Mouse (Mus musculus) adipocyte (in vitro differentiated cells): ENCODE data around the gene Stk32c.

Experiments used
- DNase-seq: peaks from one replicate; pipeline ENCODE4 v3.0.0-alpha.2; 2016; ENCODE audit warnings: low spot score

Stk32c gene

DNA sequence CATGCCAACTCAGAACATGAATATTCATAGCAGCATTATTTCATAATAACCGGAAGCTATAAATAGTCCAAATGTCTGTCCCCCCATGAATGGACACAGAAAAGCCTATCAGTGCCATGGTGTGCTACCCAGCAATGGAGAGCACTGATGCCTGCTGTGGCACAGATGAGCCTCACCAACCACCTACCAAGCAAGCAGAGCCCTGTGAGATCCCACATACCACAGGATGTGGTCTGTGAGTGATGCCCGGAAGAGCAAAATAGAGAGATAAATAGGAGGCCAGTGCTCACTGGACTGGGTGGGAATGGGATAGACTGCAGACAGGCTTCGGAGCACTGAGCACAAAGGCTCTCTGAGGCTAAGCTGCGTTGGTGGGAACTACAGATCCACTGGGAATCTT is 16.1 kb downstream of the Stk32c start:
- DNase-seq, result no peak

DNA sequence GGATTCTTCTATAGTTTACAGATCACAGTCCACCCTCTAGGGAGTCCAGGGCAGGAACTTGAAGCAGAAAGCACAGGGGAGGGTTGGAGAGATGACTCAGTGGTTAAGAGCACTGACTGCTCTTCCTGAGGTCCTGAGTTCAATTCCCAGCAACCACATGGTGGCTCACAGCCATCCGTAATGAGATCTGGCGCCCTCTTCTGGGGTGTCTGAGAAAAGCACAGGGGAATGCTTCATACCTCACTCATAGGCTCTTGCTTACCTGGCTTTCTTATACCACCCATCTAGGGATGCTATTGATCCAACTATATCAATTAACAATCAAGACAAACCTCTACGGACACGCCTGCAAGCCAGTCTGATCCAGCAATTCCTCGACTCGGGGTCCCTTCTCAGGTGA is 21.5 kb downstream of the Stk32c start:
- no peak for DNase-seq

DNA sequence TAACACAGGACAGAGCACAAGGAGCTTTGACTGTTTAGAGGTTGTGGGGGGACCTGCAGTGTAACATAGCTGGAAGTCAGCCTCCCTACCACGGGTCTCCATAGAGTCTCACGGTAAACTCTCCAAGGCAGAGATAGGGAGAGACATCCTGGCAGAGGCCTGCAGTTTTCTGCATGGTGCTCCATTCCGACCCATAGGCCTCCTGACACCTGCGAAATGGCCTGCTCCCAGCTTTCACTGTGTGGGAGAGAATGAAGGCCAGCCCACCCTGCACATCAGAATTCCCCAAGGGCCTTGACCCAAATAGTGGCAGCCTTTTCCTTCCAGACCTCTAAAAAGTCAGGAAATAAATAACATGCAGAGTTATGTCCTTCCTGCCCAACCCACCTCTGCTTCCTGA is 22.5 kb downstream of the Stk32c start:
- DNase-seq, result no peak

DNA sequence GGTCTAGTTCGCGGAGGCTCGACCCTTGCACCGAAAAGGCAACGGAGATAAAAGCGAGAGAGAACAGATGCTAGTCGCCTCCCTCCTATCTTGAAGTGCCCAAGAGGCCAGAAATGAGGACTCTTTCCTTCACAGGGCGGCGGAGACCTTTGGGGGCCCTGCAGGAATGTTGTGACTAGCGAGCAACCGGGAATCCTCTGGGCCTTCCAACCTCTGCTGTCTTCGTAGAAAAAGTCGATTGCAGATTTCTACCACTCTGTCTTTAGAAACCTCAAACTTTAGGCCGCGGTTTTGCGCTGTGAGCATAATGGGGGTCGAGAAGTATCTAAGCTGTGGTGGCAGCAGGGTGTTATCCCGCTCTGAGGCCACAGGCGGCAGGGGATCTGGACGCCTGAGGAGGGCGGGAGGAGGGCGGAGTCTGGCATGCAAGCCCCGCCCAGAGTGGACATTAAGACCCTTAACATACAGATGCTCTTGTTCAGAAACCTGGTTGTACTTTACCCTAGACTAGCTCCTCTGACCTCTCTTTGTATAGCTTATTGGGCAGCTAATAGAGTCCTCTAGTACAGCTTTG is 24.4 kb downstream of the Stk32c start:
- DNase-seq, result no peak

DNA sequence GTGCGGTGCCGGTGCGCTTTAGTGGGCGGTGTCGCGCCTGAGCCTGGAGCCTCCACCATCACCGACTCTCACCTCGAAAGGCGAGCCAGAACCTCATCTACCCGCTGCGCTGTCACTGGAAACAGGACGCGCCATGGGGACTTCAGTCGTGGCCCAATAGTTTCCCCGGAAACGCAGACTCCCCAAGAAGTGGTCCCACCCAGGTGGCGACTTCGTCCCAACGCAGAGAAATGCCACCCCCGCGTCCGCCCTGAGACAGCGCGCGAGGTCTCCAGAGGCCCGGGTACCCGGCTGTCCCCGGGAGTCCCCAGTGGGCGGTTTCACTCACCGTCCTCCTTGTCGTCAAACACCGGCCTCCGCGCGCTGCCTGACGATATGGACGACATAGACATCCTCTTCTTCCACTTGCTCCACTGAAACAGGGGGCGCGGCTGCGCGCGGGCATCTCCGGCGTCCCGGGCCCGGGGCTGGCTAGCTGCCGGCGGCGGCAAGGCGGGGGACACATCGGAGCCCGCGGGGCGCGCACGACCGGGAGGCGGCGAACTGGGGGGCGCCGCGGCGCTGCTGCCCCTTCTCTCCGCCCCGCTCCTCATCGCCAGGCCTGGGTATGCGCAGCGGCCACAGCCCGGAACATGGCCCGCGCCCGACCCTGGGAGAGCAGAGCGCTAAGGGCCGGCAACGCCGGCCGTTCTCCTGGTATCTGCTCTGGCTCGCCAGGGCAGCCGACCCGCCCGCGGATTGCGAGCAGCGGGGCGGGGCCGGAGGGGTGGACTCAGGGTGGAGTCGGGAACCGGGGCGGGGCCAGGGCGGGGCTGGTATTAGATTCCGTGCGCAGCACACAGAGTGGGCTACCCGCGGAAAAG is 25.1 kb downstream of the Stk32c start:
- no peak for DNase-seq

DNA sequence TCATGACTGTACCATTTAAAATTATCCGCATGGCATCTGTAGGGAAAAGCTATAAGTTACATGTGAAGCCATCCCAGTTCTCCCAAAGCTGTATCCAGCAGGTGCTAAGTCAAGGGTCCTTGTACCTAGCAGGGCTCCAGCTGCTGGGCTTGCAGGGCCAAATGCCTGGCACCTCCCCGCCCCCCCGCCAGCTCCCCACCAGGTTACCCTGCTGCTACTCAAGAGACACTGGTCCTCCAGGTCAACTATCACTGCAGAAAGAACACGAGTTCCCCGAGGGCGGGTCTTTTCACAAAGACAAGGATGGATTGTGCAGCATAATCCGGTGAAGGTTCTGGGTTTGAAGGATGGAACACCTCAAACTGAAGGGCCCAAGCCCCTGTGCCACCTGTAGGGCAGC is 25.8 kb downstream of the Stk32c start:
- no peak for DNase-seq

DNA sequence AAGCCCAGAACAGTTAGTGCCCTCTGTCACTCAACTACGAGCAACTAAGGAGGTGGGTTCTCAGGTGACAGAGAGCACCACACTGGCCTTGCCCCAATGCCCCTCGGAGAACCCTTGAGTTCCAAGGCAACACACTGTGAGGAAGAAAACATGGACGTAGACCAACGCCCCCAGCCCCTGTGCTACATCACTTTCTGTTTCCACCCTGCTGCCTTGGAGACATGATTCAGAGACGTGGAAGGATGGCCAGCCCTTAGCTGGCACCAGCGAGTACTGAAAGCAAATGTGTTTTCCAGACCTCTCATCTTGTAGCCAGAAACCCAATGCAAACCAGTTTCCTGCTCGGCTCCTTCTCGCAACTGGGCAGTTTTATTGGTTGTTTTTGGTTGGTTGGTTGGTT is 26.7 kb downstream of the Stk32c start:
- no peak for DNase-seq

DNA sequence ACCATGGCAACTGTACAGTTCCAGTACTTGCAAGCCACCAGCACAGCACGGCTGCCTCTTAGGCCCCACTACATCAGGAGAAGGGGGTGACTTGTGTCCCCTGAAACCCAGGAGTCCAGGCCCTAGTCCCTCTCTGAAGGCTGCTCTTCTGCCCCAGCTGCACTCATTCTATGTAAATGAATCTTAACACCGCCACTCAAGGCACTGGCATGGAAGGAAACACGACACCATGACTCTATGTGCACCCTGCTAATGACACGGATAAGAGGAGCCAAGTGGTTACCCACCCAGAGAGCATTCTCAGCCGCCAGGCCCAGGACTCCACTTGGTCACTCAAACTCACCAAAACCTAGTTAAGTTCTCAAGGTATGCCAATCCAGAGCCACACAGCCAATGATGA is 27.1 kb downstream of the Stk32c start:
- no peak for DNase-seq

DNA sequence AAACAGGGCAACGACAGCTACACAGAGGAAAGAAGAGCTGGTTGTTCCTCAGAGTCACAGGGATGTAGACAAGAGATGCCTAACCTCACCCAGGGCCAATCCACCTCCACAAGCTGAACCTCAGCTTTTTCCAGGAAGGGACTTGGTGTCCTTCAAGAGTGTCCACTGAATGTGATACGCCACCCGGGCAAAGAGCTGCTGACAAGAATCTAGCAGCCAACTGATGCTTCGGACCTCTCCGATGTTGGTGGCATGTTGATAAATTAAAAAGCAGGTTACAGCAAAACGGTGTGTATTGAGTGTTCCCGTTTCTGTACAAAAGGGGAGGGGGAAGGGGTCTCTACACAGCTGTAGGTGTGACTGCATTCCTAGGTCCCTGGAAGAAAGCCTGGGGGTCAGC is 28.3 kb downstream of the Stk32c start:
- no peak for DNase-seq

DNA sequence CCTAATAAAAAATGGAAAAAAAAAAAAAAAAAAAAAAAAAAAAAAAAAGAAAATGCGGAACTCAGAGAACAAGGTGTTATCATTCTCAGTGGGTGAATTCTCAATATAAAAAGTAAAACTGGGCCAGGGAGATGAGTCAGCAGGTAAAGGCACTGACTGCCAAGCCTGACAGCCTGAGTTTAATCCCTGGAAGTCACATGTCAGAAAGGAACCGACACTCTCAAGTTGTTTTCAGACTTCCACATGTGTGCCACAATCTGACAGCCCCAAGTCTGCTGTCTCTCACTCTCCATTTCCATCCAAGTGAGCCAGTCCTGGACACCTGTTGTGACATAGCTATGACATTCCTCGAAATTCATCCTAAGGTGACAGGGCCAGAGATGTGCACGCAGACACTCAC is 28.7 kb downstream of the Stk32c start:
- DNase-seq, result no peak

DNA sequence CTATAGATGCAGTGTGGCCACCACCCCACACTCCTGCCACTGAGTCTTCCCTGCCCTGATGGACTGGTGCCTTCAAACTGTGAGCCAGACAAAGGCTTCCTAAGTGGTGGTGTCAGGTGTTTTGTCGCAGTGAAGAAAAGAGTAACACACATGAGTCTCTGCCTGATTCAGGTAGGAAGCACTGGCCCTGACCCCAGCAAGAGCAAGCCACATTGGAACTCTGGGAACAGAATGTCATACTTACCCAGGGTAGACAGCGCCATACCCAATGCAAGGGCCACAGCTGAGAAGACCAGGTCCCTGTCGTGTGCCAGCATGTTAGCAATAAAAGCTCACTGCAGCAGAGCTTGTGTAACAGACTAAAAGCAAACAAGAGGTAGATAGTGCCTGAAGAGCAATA is 33.0 kb downstream of the Stk32c start:
- no peak for DNase-seq

DNA sequence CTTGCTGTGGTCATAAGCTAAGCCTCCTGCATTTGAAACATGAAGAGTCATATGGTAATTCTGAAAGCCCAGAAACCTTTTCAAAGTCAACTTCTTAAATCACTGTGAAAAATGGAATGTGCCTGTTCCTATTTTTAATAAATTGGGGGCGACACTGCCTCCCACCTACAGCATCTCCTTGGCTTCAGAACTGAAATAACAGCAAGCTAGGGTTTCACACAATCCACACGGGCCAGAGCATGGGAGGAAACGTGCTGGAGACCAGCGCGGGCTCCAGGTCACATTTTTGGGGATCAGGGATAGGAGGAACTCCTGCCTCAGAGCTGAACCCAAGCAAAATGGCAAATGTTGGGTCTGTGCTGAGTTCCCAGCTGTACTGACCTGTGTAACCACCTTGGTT is 33.8 kb downstream of the Stk32c start:
- no peak for DNase-seq

DNA sequence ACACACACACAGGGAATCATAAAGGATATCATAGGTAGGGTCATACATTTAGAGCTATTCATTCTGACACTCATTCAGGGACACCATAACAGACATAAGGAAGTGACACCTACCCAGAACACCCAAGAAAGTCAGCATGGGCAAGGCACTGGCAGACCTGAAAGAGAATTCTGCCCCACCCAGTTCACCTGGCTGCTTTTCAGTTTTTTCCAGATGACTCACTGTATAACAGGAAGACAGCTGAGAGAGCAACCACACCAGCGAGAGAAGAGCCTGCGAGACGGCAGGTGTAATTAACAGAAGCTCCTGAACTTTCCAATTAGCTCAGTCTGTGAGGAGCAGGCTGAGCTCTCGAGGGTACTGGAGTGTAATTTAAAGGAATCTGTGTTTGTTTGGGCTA is 44.0 kb downstream of the Stk32c start:
- DNase-seq, result no peak

DNA sequence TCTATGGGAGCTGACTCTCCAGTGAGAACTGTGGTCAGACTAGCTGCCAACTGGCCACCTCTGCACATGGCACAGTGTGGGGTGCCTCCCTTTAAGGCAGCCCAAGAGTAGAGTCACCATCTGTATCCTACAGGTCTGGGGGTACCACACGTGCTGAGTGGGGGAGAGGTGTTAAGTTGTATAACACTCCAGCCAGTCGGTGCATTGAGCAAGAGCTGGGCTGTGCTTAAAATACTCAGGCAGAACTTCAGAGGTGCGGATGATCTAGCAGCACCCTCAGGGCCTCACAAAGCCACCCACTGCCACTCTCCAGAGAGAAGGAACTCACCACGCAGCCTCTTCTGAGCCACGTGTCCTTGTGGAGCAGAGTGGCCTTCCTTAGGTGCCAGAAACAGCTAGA is 48.7 kb downstream of the Stk32c start:
- DNase-seq, result no peak

DNA sequence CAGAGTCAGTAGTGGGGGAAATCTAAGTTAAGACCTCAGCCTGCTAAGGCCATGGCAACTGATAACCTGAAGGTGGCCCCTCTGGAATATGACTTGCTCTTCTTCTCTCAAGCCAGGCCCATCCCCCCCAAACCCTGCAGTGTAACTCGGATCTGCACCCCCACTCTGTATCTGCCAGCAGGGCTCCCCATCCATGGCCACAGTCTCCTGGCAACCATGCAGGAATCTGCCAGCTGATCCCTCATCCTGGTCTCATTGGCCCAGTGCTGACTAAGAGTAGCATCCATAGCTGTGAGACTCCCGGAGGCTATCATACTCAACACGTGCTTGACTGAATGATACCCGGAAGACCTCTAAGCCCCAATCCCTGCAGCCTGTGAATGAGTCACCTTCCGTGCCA is 54.2 kb downstream of the Stk32c start:
- DNase-seq, result no peak

DNA sequence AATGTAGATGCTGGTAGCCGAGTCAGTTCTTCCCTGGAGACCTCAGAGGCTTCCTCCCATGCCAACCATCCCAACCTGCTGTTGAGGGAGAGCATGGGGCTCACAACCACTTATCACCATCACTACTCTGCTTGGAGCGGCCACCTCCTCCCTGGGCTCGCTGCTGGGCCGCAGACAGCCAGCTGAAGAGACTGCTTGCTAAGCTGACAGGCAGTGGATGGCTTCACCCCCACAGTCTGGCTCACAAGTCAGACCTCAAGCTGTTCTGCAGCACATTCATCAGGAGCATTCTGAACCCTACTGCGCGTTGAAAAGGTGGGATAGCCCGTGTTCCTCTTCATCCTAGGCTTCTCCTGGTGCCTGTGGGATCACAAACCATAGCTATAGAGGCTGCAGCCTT is 54.6 kb downstream of the Stk32c start:
- DNase-seq, result no peak

DNA sequence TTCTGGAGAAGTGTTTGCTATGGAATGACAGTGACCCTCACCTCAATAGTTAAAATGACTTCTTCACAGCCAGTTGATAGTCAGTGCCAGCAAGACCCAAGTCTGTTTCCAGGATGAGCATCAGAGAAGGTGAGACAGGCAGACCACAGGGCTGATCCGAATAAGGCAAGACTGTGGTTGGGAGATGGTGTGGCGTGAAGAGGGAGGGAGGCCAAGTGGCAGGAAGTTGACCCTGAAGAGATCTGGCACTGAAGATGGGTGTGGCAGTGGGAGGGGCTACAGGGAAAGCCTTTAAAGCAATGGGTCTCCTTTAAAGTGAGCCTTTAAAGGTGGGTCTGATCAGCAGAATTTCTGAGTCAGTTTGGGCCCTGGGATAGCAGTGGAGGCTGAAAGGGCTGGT is 55.6 kb downstream of the Stk32c start:
- DNase-seq, result no peak

DNA sequence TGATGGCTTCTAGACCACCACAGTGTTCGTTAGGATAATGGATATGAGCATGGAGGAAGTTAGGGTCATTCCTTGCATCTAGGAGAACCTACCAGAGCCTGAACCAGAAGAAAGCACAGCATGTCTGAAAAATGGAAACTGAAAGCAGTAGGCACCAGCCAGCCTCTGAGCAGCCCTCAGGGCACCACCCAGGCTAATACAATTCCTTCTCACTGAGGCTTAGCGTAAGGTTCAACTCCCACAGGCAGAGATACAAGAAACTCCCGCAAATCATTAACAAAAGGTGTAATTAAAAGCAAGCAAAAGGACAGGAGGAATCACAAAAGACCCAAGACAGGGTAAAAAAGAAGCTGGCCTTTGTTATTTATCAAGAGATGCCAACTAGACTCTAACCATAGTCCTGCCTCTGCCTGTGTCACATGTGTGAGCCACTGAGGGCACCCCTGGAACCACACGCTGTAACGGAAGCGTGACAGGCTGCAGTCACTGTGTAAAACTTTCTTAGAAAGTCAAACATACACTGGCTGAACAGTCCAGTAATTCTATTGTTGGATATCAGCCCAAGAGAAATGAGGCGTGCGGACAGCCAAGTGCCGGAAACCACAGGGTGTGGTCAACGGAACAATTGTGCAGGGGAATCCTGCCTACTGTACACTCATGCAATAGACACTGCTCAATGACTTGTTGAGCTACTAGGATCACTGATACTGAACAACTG is 56.6 kb downstream of the Stk32c start:
- no peak for DNase-seq

DNA sequence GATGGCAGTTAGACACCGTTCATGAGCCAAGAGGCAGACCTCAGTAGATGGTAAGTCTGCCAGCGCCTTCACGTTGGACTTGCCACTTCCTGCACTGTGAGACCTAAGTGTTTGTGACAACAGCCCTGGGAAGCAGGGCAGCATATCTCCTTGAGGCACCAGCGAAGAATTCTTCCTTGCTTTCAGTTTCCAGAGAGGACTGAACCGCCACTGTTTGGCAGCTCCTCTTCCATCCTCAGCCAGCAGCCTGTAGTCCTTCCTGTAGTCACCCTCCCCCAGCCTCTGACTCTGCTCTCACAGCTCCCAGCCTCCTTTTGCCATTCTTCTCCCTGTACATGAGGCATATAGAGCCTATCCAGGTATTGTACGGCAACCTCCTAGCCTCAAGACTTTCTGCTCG is 60.2 kb downstream of the Stk32c start:
- DNase-seq, result peak; percentile 3

DNA sequence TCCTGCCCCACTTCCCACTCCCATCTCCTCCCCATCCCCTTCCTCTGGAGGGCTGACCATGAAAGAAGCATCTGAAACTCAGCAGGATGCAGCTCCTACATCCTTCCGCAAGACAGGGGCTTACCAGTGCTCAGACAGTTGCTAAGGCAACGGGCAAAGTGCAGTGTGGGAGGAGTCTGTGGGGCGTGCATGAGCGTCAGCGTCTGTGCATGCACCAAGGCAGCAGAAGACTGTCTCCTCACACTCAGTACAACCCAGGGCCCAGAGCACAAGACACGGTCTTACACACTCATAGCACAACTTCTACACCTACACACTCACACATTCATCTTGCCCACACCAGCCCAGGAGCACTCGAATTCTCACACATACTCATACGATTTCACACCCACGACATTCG is 62.0 kb downstream of the Stk32c start:
- DNase-seq, result no peak

DNA sequence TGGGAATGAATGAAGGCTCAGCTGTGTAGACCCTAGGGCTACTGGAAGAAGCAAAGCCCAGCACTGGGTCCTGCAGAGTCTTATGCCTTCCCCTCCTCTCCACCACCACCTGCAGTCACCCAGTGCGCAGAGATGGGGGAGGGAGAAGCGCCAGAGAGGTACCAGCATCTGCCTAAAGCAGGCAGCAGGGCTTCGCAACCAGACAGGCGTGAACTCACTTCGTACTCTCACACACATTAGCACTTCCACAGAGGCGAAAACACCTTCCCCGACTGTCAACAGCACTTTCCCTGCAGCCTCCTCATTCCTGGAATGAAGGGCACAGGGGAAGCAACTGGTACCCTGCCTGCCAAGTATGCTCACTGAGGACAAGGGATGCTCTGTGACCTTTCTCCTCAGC is 63.7 kb downstream of the Stk32c start:
- no peak for DNase-seq

DNA sequence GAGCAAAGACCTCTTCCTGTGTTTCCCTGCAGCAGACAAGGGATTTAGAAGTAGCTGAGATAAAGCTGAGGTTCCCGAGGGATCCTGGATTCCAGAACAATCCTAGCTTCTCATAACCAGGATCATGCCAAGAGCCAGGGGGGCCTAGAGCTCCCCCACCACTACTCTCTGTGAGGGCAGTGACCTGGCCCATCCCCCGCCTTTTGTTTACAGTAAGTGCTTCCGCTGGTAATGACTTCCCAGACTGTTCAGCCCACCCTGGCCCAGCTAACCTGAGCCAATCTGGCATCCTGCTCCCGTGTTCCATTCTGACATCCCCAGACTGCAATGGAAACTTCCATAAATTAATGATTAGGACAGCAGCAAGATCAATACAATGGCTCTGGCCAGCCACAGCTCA is 65.7 kb downstream of the Stk32c start:
- no peak for DNase-seq

DNA sequence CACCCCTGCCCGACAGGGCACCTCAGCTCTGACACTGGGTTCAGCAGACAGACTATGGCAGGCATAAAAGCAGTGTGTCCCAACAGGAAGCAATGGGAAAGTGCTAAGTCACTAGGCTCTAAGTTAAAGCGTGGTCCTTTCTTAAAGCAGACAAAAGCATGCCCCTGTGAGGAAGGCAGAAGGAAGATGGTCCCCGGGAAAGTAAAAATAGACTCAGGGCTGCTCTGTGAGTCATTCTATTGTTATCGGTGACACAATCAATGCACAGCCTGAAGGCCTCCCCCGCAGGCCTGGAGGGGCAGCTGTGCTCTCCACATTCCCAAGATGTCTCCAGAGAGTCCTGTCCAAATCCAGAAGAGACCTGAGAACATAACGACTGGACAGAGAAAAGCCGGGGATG is 67.2 kb downstream of the Stk32c start:
- no peak for DNase-seq
